Mouse (Mus musculus) liver, adult 2 months (tissue): ENCODE measurements at regions not wholly inside any gene's neighbourhood (a gene's known extent, or its start where the extent isn't known, plus 50 kb on each side); places are given as distances from the start of the nearest gene placed in this dataset.

Experiments
- DNase-seq: peaks from one replicate; pipeline ENCODE4 v3.0.0-alpha.2; 2011; ENCODE audit warnings: low read depth, low spot score; ENCODE audit errors: extremely low read depth
- H3K27ac ChIP-seq: fragments of 200-500 bp; replicated peaks from 2 replicates; pipeline ENCODE4 v1.5.1; 2012; ENCODE audit warnings: low read depth, mild to moderate bottlenecking, control low read depth, inconsistent platforms, low read length; ENCODE audit not compliant: insufficient read depth
- H3K27me3 ChIP-seq: fragments of 200-500 bp; 2 replicates; pipeline ENCODE4 v1.6.1; 2012; ENCODE audit warnings: mild to moderate bottlenecking, moderate library complexity, low read length, inconsistent platforms; ENCODE audit not compliant: control insufficient read depth, insufficient read depth
- H3K36me3 ChIP-seq: fragments of 200-500 bp; 2 replicates; pipeline ENCODE4 v1.6.1; 2012; ENCODE audit warnings: low read length, inconsistent platforms; ENCODE audit not compliant: control insufficient read depth, insufficient read depth
- H3K4me1 ChIP-seq: fragments of 200-500 bp; 2 replicates; pipeline ENCODE4 v1.6.1; 2011; ENCODE audit warnings: low read length; ENCODE audit not compliant: control insufficient read depth, insufficient read depth
- H3K4me3 ChIP-seq: fragments of 200-500 bp; 2 replicates; pipeline ENCODE4 v1.5.1; 2011; ENCODE audit warnings: low read depth, mild to moderate bottlenecking, control low read depth, low read length, moderate library complexity; ENCODE audit not compliant: insufficient read depth
- H3K79me2 ChIP-seq: fragments of 200-500 bp; 2 replicates; pipeline ENCODE4 v1.6.1; 2012; ENCODE audit warnings: inconsistent platforms, mild to moderate bottlenecking, low read length, moderate library complexity; ENCODE audit not compliant: control insufficient read depth, insufficient read depth
- H3K9ac ChIP-seq: fragments of 200-500 bp; 2 replicates; pipeline ENCODE4 v1.6.1; 2012; ENCODE audit warnings: low read depth, mild to moderate bottlenecking, control low read depth, inconsistent platforms, low read length
- CTCF ChIP-seq: fragments of 200-500 bp; IDR thresholded peaks from 2 replicates; pipeline ENCODE4 v1.5.1; 2011; ENCODE audit warnings: low read depth, low read length, control low read depth
- POLR2A ChIP-seq: fragments of 200-500 bp; IDR thresholded peaks from 2 replicates; pipeline ENCODE4 v1.6.1; 2011; ENCODE audit warnings: low read length, control low read depth; ENCODE audit not compliant: insufficient read depth; ENCODE audit errors: extremely low read depth
- WGBS: fragments of 180-500 bp; shearing (Covaris S2); methylation state at CpG from one replicate; pipeline ENCODE4 v1.1.7; 2018; 5-methylcytosine and 5-hydroxymethylcytosine counted together

- no peaks in the 10 kb centered on the region for H3K4me1 ChIP-seq
- 80% methylated on average over 2 of the region's 2 CpGs for WGBS
- no peaks in the 10 kb centered on the region for H3K36me3 ChIP-seq
- no peak for DNase-seq
- TF ChIP-seq POLR2A (no peak), CTCF (no peak)
- no peaks in the 10 kb centered on the region for H3K27me3 ChIP-seq
- H3K9ac ChIP-seq: no peak overlapping the region
- H3K79me2 ChIP-seq: no peaks in the 10 kb centered on the region
- H3K27ac ChIP-seq: no peak overlapping the region
- H3K4me3 ChIP-seq: no peak overlapping the region
Observed at GRCm38 (mm10) chr3:115523515-115523914, 191.4 kb downstream of the S1pr1 start.

GRCm38 (mm10) chr3:115515645-115516044, 199.2 kb downstream of the S1pr1 start:
- Histone ChIP-seq H3K79me2 (no peaks in the 10 kb centered on the region), H3K4me3 (no peak overlapping the region), H3K36me3 (no peaks in the 10 kb centered on the region), H3K27ac (no peak overlapping the region), H3K27me3 (no peaks in the 10 kb centered on the region), H3K9ac (no peak overlapping the region), H3K4me1 (no peaks in the 10 kb centered on the region)
- 83% methylated on average over 4 of the region's 4 CpGs for WGBS
- DNase-seq: no peak
- no peak for TF ChIP-seq CTCF
- no peak for TF ChIP-seq POLR2A

- Histone ChIP-seq H3K36me3 (no peaks in the 10 kb centered on the region), H3K4me3 (no peak overlapping the region), H3K27me3 (no peaks in the 10 kb centered on the region), H3K27ac (no peak overlapping the region), H3K9ac (no peak overlapping the region), H3K4me1 (no peaks in the 10 kb centered on the region), H3K79me2 (no peaks in the 10 kb centered on the region)
- 90% methylated on average over 4 of the region's 4 CpGs for WGBS
- TF ChIP-seq POLR2A (no peak), CTCF (no peak)
- DNase-seq: no peak
Observed at GRCm38 (mm10) chr3:115509658-115510057, 205.2 kb downstream of the S1pr1 start.

GRCm38 (mm10) chr3:115497420-115497819, 217.5 kb downstream of the S1pr1 start:
- H3K79me2 ChIP-seq: no peaks in the 10 kb centered on the region
- no peaks in the 10 kb centered on the region for H3K36me3 ChIP-seq
- no peak overlapping the region for H3K9ac ChIP-seq
- TF ChIP-seq CTCF (no peak), POLR2A (no peak)
- H3K4me3 ChIP-seq: no peak overlapping the region
- H3K4me1 ChIP-seq: no peaks in the 10 kb centered on the region
- no peak overlapping the region for H3K27ac ChIP-seq
- DNase-seq: no peak
- H3K27me3 ChIP-seq: no peaks in the 10 kb centered on the region; the same call in 1 of the 2 replicates
- 82% methylated on average over 1 of the region's 1 CpGs for WGBS

GRCm38 (mm10) chr3:115496110-115496509, 218.8 kb downstream of the S1pr1 start:
- Histone ChIP-seq H3K36me3 (no peaks in the 10 kb centered on the region), H3K4me1 (no peaks in the 10 kb centered on the region)
- 69% methylated on average over 3 of the region's 3 CpGs for WGBS

GRCm38 (mm10) chr3:115495692-115496091, 219.2 kb downstream of the S1pr1 start:
- no peak overlapping the region for H3K27ac ChIP-seq
- no peak overlapping the region for H3K9ac ChIP-seq
- no peaks in the 10 kb centered on the region for H3K36me3 ChIP-seq
- no peak for DNase-seq
- H3K27me3 ChIP-seq: no peaks in the 10 kb centered on the region; the same call in 1 of the 2 replicates
- no peaks in the 10 kb centered on the region for H3K4me1 ChIP-seq
- H3K79me2 ChIP-seq: no peaks in the 10 kb centered on the region
- H3K4me3 ChIP-seq: no peak overlapping the region
- TF ChIP-seq CTCF (no peak), POLR2A (no peak)

More at GRCm38 (mm10) chr3:115496110-115496509, 218.8 kb downstream of the S1pr1 start:
- no peak for DNase-seq
- H3K79me2 ChIP-seq: no peaks in the 10 kb centered on the region
- TF ChIP-seq CTCF (no peak), POLR2A (no peak)
- H3K9ac ChIP-seq: no peak overlapping the region
- no peak overlapping the region for H3K27ac ChIP-seq
- no peak overlapping the region for H3K4me3 ChIP-seq
- H3K27me3 ChIP-seq: no peaks in the 10 kb centered on the region; the same call in 1 of the 2 replicates
